In the genomic region with DNA sequence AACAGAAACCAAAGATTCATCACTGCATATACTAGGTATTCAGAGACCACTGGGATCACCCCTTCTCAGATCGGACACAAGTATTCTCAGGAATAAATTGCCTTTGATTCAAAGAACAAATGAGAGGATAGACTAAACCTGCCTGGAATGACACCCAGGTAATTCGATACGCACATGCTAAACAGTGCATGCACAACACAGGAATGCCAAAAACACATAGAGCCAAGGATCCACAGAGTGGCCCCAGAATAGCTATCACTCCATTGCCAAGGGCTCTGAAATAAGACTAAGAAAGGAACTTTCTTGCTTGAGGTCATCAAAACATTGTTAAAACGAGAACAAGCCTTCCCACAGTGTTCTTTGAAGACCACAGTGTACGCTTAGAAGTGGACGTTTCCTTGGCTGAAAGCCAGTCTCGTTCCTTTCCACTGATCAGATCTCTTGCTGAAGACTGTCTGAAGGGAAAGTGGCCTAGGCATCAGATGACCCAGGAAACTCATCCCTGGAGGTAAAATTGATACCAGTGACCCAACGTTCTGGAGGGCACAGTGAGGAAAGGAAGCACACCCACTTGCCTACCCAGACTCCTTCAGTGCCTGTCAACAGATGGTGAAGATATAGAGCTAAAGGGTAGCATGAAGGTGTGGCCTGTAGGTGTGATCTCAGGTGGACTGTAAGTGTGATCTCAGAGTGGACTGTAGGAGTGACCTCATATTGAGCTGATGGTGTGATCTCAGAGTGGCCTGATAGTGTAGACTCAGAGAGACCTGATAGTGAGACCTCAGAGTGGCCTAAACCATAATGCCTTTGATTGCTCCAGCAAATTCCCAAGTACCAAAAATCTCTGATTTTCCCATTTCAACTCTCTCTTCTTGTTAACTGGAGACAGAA, we compare ENCODE assay signal across 10 mouse cellular contexts.
DNase-seq lines count a peak whose midpoint lies in the region; ATAC-seq and TF ChIP-seq lines count a peak whose summit lies in the region.
"Had no signal": no experiment of that assay in that cellular context is flagged by ENCODE, and none has a peak within 500 bp of the region (broad histone marks: within the 10 kb centered on the region; RNA-seq: fewer than 3 reads in every experiment).

No protein-coding gene starts in this region.

- no peaks in the 10 kb centered on the region for H3K36me3 ChIP-seq in hindbrain, embryonic 10.5 days
- H3K36me3 ChIP-seq in hindbrain, embryonic 14.5 days (replicated peaks; ENCODE audit: control insufficient read depth, insufficient read depth), result no peaks in the 10 kb centered on the region
- H3K36me3 ChIP-seq in neural tube, embryonic 13.5 days, result no peaks in the 10 kb centered on the region
- H3K36me3 ChIP-seq in neural tube, embryonic 15.5 days, result no peaks in the 10 kb centered on the region
- H3K36me3 ChIP-seq in hindbrain, embryonic 12.5 days, result no peaks in the 10 kb centered on the region
- H3K36me3 ChIP-seq in midbrain, postnatal 0 days (ENCODE audit: insufficient read depth, low read length), result no peaks in the 10 kb centered on the region
- H3K36me3 ChIP-seq: heart, embryonic 13.5 days; limb, embryonic 12.5 days had no signal

- H3K4me1 ChIP-seq in hindbrain, embryonic 10.5 days (replicated peaks), result peaks cover 17% of the 10 kb centered on the region; the same call in 1 of the 2 replicates
- 0 out of 2 replicates have a peak, but pooled peaks cover 4% of the 10 kb centered on the region for H3K4me1 ChIP-seq in hindbrain, embryonic 14.5 days (replicated peaks; ENCODE audit: control insufficient read depth, insufficient read depth, low read length)
- H3K4me1 ChIP-seq in neural tube, embryonic 13.5 days (replicated peaks), result peaks cover 6% of the 10 kb centered on the region; the same call in 1 of the 2 replicates
- peaks cover 8% of the 10 kb centered on the region for H3K4me1 ChIP-seq in neural tube, embryonic 15.5 days
- H3K4me1 ChIP-seq in hindbrain, embryonic 12.5 days, result peaks cover 8% of the 10 kb centered on the region
- no peaks in the 10 kb centered on the region for H3K4me1 ChIP-seq in midbrain, postnatal 0 days (ENCODE audit: insufficient read depth, low read length)

- DNase-seq in hindbrain, embryonic 10.5 days (ENCODE audit: low spot score), result no peak
- no peak for DNase-seq in hindbrain, embryonic 14.5 days (ENCODE audit: low spot score)
- peak; percentile 22 for DNase-seq in midbrain, postnatal 0 days (ENCODE audit: low spot score)
- no peak for DNase-seq in ovary, postnatal 14 days (ENCODE audit: low spot score)

- H3K4me2 ChIP-seq in hindbrain, embryonic 14.5 days (replicated peaks), result no peak overlapping the region
- H3K4me2 ChIP-seq in neural tube, embryonic 13.5 days, result no peak overlapping the region
- no peak overlapping the region for H3K4me2 ChIP-seq in neural tube, embryonic 15.5 days
- H3K4me2 ChIP-seq in hindbrain, embryonic 12.5 days (replicated peaks), result no peak overlapping the region
- no peak overlapping the region for H3K4me2 ChIP-seq in midbrain, postnatal 0 days (ENCODE audit: low read depth, low read length, poor library complexity, severe bottlenecking)
- H3K4me2 ChIP-seq: heart, embryonic 13.5 days; limb, embryonic 12.5 days had no signal

- H3K27ac ChIP-seq in hindbrain, embryonic 10.5 days, result peak overlapping the region; percentile 47; the same call in 1 of the 2 replicates
- no peak overlapping the region for H3K27ac ChIP-seq in hindbrain, embryonic 14.5 days
- H3K27ac ChIP-seq in neural tube, embryonic 13.5 days (replicated peaks), result no peak overlapping the region
- no peak overlapping the region for H3K27ac ChIP-seq in neural tube, embryonic 15.5 days (replicated peaks)
- no peak overlapping the region for H3K27ac ChIP-seq in hindbrain, embryonic 12.5 days
- H3K27ac ChIP-seq in midbrain, postnatal 0 days (ENCODE audit: low read depth, low read length), result no peak overlapping the region
- H3K27ac ChIP-seq: heart, embryonic 13.5 days; limb, embryonic 12.5 days had no signal

- 74% methylated on average over 8 of the region's 8 CpGs for WGBS in hindbrain, embryonic 10.5 days
- WGBS in hindbrain, embryonic 14.5 days, result 70% methylated on average over 8 of the region's 8 CpGs
- WGBS in neural tube, embryonic 13.5 days, result 72% methylated on average over 8 of the region's 8 CpGs
- WGBS in neural tube, embryonic 15.5 days, result 67% methylated on average over 8 of the region's 8 CpGs
- 66% methylated on average over 8 of the region's 8 CpGs for WGBS in hindbrain, embryonic 12.5 days
- 69% methylated on average over 8 of the region's 8 CpGs for WGBS in midbrain, postnatal 0 days

- TF ChIP-seq CTCF in midbrain, postnatal 0 days (IDR thresholded peaks at IDR 0.05), result no peak

- H3K9ac ChIP-seq in hindbrain, embryonic 14.5 days, result no peak overlapping the region
- no peak overlapping the region for H3K9ac ChIP-seq in neural tube, embryonic 13.5 days
- H3K9ac ChIP-seq in neural tube, embryonic 15.5 days (replicated peaks), result no peak overlapping the region
- no peak overlapping the region for H3K9ac ChIP-seq in hindbrain, embryonic 12.5 days
- H3K9ac ChIP-seq in midbrain, postnatal 0 days (replicated peaks; ENCODE audit: low read length, poor library complexity, severe bottlenecking), result no peak overlapping the region
- H3K9ac ChIP-seq: heart, embryonic 13.5 days; limb, embryonic 12.5 days had no signal

- no peak for ATAC-seq in hindbrain, embryonic 14.5 days (ENCODE audit: low FRiP score)
- peak; percentile 45; the same call in 1 of the 2 replicates for ATAC-seq in neural tube, embryonic 13.5 days (ENCODE audit: low read depth)
- no peak for ATAC-seq in neural tube, embryonic 15.5 days (ENCODE audit: low FRiP score)
- peak; percentile 53; the same call in 1 of the 2 replicates for ATAC-seq in hindbrain, embryonic 12.5 days (ENCODE audit: low FRiP score)
- no peak; the same call in 1 of the 2 replicates for ATAC-seq in midbrain, postnatal 0 days (ENCODE audit: low FRiP score)
- ATAC-seq: CD4-positive, CD25-positive, alpha-beta regulatory T cell, adult 4 months had no signal

- H3K4me3 ChIP-seq in hindbrain, embryonic 10.5 days, result no peak overlapping the region
- no peak overlapping the region for H3K4me3 ChIP-seq in hindbrain, embryonic 14.5 days (replicated peaks; ENCODE audit: low read length)
- no peak overlapping the region for H3K4me3 ChIP-seq in neural tube, embryonic 13.5 days
- no peak overlapping the region for H3K4me3 ChIP-seq in neural tube, embryonic 15.5 days (replicated peaks)
- H3K4me3 ChIP-seq in hindbrain, embryonic 12.5 days, result no peak overlapping the region
- H3K4me3 ChIP-seq in midbrain, postnatal 0 days (ENCODE audit: low read depth, low read length), result no peak overlapping the region
- H3K4me3 ChIP-seq: heart, embryonic 13.5 days; limb, embryonic 12.5 days had no signal

- no peaks in the 10 kb centered on the region for H3K9me3 ChIP-seq in hindbrain, embryonic 10.5 days
- H3K9me3 ChIP-seq in hindbrain, embryonic 14.5 days (ENCODE audit: control insufficient read depth, low read length), result no peaks in the 10 kb centered on the region
- no peaks in the 10 kb centered on the region for H3K9me3 ChIP-seq in neural tube, embryonic 13.5 days
- H3K9me3 ChIP-seq in neural tube, embryonic 15.5 days (replicated peaks), result no peaks in the 10 kb centered on the region
- H3K9me3 ChIP-seq in hindbrain, embryonic 12.5 days (replicated peaks), result no peaks in the 10 kb centered on the region
- no peaks in the 10 kb centered on the region for H3K9me3 ChIP-seq in midbrain, postnatal 0 days (ENCODE audit: low read length)
- H3K9me3 ChIP-seq: heart, embryonic 13.5 days; limb, embryonic 12.5 days had no signal

- H3K27me3 ChIP-seq in hindbrain, embryonic 10.5 days (ENCODE audit: insufficient read depth, poor library complexity, severe bottlenecking), result no peaks in the 10 kb centered on the region
- no peaks in the 10 kb centered on the region for H3K27me3 ChIP-seq in hindbrain, embryonic 14.5 days (ENCODE audit: control insufficient read depth, insufficient read depth, low read length)
- no peaks in the 10 kb centered on the region for H3K27me3 ChIP-seq in neural tube, embryonic 13.5 days
- H3K27me3 ChIP-seq in neural tube, embryonic 15.5 days (replicated peaks), result no peaks in the 10 kb centered on the region
- no peaks in the 10 kb centered on the region for H3K27me3 ChIP-seq in hindbrain, embryonic 12.5 days
- no peaks in the 10 kb centered on the region for H3K27me3 ChIP-seq in midbrain, postnatal 0 days (ENCODE audit: insufficient read depth, low read length)
- H3K27me3 ChIP-seq: heart, embryonic 13.5 days; limb, embryonic 12.5 days had no signal

Comparison
In these comparisons a context has a peak if more than half of its experiments do, and no peak if none do; other contexts are left out.
1. ATAC-seq: peak in neural tube, embryonic 13.5 days (single experiment) and hindbrain, embryonic 12.5 days (single experiment); none in hindbrain, embryonic 14.5 days (single experiment), neural tube, embryonic 15.5 days (single experiment) and midbrain, postnatal 0 days (single experiment).